13 mouse cellular contexts compared by ENCODE assay signal in the genomic region with DNA sequence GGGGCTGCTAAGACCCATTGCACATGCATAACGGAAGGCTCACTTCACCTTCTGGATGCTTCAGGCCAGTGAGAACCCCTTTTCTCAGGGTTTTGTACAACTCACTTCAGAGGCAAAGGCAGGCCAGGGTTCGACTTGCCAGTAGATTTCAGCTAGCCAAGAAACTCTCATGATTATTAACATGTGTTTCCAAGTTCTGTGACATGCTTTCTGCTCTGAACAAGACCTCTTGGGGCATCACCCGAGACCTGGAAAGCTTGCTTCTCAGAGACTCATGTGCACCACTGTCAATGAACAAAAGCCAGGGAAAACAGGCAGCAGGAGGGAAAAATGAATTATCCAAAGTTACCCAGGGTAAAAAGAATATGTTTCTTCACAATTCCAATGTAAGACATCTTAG.
A peak's percentile ranks its signal among the peaks of the same experiment; 100 is the strongest.
DNase-seq lines count a peak whose midpoint lies in the region; ATAC-seq and TF ChIP-seq lines count a peak whose summit lies in the region.
"Had no signal": no experiment of that assay in that cellular context is flagged by ENCODE, and none has a peak within 500 bp of the region (broad histone marks: within the 10 kb centered on the region; RNA-seq: fewer than 3 reads in every experiment).

No protein-coding gene starts in this region.

- H3K4me2 ChIP-seq in kidney, embryonic 15.5 days: no peak overlapping the region
- H3K4me2 ChIP-seq in stomach, postnatal 0 days (replicated peaks; ENCODE audit: low read depth): no peak overlapping the region
- H3K4me2 ChIP-seq: forebrain, embryonic 13.5 days; heart, embryonic 11.5 days; liver, embryonic 13.5 days had no signal

- TF ChIP-seq CTCF in kidney, adult 2 months (conservative IDR thresholded peaks at IDR 0.05; ENCODE audit: insufficient read depth, insufficient read length, low read depth, low read length): no peak
- no peak for TF ChIP-seq CTCF in stomach, postnatal 0 days (IDR thresholded peaks at IDR 0.05; ENCODE audit: low read depth)

- no peak for TF ChIP-seq EP300 in stomach, postnatal 0 days (optimal IDR thresholded peaks at IDR 0.05)

- H3K4me3 ChIP-seq in kidney, adult 2 months (ENCODE audit: insufficient read depth, low read depth, low read length): no peak overlapping the region
- no peak overlapping the region for H3K4me3 ChIP-seq in kidney, embryonic 15.5 days (replicated peaks)
- H3K4me3 ChIP-seq in stomach, postnatal 0 days (ENCODE audit: low read depth, low read length): no peak overlapping the region
- H3K4me3 ChIP-seq: forebrain, embryonic 13.5 days; liver, embryonic 13.5 days had no signal

- no peaks in the 10 kb centered on the region for H3K9me3 ChIP-seq in kidney, embryonic 15.5 days (replicated peaks)
- no peaks in the 10 kb centered on the region for H3K9me3 ChIP-seq in stomach, postnatal 0 days (ENCODE audit: control insufficient read depth, low read length)
- H3K9me3 ChIP-seq: forebrain, embryonic 13.5 days; G1E; liver, embryonic 13.5 days had no signal

- ATAC-seq in kidney, embryonic 15.5 days (replicated peaks; ENCODE audit: low FRiP score): no peak
- ATAC-seq in stomach, postnatal 0 days (ENCODE audit: low FRiP score, low TSS enrichment): no peak
- ATAC-seq: forebrain, embryonic 13.5 days had no signal

- DNase-seq in adrenal gland, adult (ENCODE audit: inconsistent age in 2 of 2, low spot score in 1 of 2): peak; percentile 2 to 59
- no peak for DNase-seq in adrenal gland, adult 2 months
- no peak for DNase-seq in kidney, adult 2 months
- DNase-seq in thymus, postnatal 4 days: peak; percentile 31
- no peak for DNase-seq in thymus, postnatal 0 days (ENCODE audit: low spot score)
- DNase-seq in stomach, postnatal 0 days (ENCODE audit: low spot score): peak; percentile 11
- no peak for DNase-seq in urinary bladder, postnatal 14 days (ENCODE audit: low spot score)

- H3K27me3 ChIP-seq in kidney, adult 2 months (replicated peaks; ENCODE audit: control insufficient read depth, insufficient read depth, low read length): no peaks in the 10 kb centered on the region
- no peaks in the 10 kb centered on the region for H3K27me3 ChIP-seq in kidney, embryonic 15.5 days
- H3K27me3 ChIP-seq in stomach, postnatal 0 days (ENCODE audit: control insufficient read depth, insufficient read depth, low read length): no peaks in the 10 kb centered on the region
- H3K27me3 ChIP-seq: liver, embryonic 13.5 days had no signal

- 38% methylated on average over 3 of the region's 3 CpGs for WGBS in kidney, adult 2 months
- WGBS in kidney, embryonic 15.5 days: 50% methylated on average over 3 of the region's 3 CpGs
- 48% methylated on average over 3 of the region's 3 CpGs for WGBS in stomach, postnatal 0 days

- TF ChIP-seq POLR2A in kidney, adult 2 months (IDR thresholded peaks at IDR 0.05; ENCODE audit: low read depth, low read length): no peak

- H3K27ac ChIP-seq in kidney, adult 2 months (ENCODE audit: insufficient read depth, low read depth, low read length): peak overlapping the region; percentile 64
- H3K27ac ChIP-seq in kidney, embryonic 15.5 days: no peak overlapping the region
- H3K27ac ChIP-seq in stomach, postnatal 0 days (replicated peaks): peak overlapping the region; percentile 61
- H3K27ac ChIP-seq: forebrain, embryonic 13.5 days; macrophage had no signal

- H3K36me3 ChIP-seq in kidney, adult 2 months (ENCODE audit: control insufficient read depth, insufficient read depth, low read length): no peaks in the 10 kb centered on the region; the same call in 1 of the 2 replicates
- H3K36me3 ChIP-seq in kidney, embryonic 15.5 days: peaks cover 26% of the 10 kb centered on the region
- H3K36me3 ChIP-seq in stomach, postnatal 0 days (ENCODE audit: control insufficient read depth, insufficient read depth, low read length): peaks cover 14% of the 10 kb centered on the region

- peaks cover 26% of the 10 kb centered on the region; the same call in 1 of the 2 replicates for H3K4me1 ChIP-seq in kidney, adult 2 months (ENCODE audit: control insufficient read depth, insufficient read depth, low read length)
- H3K4me1 ChIP-seq in kidney, embryonic 15.5 days: peaks cover 65% of the 10 kb centered on the region
- H3K4me1 ChIP-seq in stomach, postnatal 0 days (replicated peaks; ENCODE audit: control insufficient read depth, insufficient read depth): 0 out of 2 replicates have a peak, but pooled peaks cover 5% of the 10 kb centered on the region

- no peak overlapping the region for H3K9ac ChIP-seq in kidney, embryonic 15.5 days
- no peak overlapping the region for H3K9ac ChIP-seq in stomach, postnatal 0 days (ENCODE audit: low read length)
- H3K9ac ChIP-seq: forebrain, embryonic 13.5 days; liver, embryonic 13.5 days had no signal

Comparison
In these comparisons a context has a peak if more than half of its experiments do, and no peak if none do; other contexts are left out.
1. DNase-seq: peak in adrenal gland, adult (2 of 2), thymus, postnatal 4 days (single experiment) and stomach, postnatal 0 days (single experiment); none in adrenal gland, adult 2 months (single experiment), kidney, adult 2 months (single experiment), thymus, postnatal 0 days (single experiment) and urinary bladder, postnatal 14 days (single experiment).